Mouse (Mus musculus): ENCODE measurements around the gene Zcchc24.

Gene Zcchc24

DNA sequence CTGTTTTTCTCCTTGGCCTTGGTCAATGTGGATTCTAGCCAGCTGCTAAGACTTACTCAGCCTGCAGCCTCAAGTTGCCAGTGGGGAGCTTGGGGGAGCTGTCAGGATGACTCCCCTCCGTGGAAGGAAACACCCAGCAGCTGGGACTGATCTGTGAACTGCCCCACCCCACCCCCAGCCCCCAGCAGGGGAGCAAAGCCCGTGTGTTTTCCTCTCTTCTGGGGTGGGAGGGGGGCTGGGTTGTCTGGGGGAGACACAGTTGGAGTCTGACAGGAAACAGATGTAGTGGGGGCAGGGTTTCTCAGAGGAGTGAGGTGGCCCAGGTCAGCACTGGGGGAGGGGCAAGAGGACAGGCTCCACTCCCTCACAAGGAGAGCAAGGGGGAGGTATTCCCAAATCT, 50.4 kb downstream of the Zcchc24 start:
- DNase-seq (ENCODE audit: low read depth, low spot score) = no peak

DNA sequence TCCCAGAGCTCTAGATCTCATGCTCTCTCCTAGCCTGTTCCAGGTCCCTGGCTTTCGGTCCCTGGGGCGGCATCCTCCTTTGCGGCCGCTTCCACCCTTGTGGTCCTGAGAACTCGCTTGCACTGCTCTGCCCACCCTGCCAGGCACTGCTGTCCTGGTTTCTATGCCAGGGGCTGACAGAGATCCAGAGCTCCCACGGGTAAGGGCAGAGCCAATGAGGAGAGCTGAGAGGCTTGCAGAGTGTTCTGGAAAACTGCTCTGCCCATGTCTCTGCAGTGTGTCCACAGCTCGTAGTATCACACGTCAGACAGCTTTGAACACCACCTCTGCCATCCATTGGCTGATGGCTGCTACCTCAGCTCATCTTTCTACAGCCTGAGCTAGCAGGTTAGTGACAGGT, 51.1 kb downstream of the Zcchc24 start:
- no peak for DNase-seq (ENCODE audit: low read depth, low spot score)

DNA sequence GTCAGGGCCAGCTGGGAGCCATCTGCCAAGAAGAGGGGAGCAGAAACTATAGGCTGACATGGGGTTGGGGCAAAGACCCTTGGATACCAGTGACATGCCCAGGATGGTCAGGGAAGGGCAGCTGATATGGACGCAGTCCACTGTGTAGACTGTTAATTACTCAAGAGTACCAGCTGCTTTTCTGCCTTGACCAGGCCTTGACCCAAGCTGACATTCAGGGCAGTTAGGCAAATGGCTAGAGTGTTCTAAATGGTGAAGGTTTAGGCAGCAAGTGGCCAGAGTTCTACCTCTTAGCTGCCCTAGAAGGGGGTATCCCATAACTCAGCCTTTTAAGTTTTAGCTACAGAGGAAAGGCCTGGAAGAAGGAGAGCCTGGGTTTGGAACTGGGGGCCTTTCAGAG, 52.3 kb downstream of the Zcchc24 start:
- no peak for DNase-seq (ENCODE audit: low read depth, low spot score)

DNA sequence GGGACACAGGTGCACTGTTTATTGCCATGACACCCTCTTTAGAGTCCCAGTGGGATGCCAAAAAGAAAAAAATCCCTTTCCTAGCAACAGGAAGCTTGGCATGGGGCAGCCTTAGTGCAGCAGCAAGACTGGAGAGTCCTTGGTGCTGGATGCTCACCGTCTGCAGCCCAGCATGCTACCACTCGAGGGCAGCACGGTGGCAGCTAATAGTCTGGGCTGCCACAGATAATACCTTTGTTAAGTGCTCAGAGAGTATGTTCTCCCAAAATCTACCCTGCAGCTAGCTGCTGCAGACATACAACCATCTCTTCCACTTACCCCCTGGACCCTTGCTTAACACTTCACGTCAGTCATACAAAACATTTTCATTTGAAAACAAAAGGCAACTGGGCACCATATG, 55.4 kb downstream of the Zcchc24 start:
- DNase-seq (ENCODE audit: low read depth, low spot score) = no peak

DNA sequence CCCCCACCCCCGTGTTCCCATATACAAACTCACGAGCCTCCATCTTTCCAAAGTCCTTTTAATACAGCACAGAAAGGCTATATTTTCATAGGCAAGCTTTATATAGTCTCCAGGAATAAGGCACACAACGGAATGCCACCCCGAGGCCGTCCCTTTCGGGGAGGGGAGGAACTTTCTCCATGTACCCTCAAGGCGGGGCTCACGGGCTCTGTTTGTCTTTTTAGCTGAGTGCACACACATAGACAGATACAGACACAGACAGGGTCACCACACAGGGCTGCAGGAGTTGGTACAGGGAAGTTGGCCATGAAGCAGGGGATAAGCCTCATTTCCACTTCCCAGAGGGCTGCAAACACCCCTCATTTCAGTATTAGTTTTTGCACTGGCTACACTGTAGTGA, 57.2 kb downstream of the Zcchc24 start:
- no peak for DNase-seq (ENCODE audit: low read depth, low spot score)

DNA sequence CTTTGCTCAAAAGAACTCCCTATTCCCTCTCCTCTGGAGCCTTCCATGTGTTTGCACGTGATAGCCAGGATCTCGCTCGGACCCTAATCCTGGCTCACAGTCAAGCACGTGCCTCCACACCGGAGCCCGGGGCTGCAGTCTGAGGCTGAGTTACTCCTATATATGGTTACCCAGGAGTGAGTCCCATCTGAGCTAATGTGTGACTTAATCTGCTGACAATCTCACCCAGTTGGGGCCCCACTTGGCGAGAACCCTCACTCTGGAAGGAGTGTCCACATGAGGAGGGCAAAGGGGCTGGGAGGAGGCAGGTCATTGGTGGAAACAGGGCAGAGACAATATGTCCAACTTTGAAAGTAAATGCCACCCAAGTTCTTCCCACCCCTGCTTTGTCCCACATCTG, 57.7 kb downstream of the Zcchc24 start:
- DNase-seq (ENCODE audit: low read depth, low spot score) = no peak

DNA sequence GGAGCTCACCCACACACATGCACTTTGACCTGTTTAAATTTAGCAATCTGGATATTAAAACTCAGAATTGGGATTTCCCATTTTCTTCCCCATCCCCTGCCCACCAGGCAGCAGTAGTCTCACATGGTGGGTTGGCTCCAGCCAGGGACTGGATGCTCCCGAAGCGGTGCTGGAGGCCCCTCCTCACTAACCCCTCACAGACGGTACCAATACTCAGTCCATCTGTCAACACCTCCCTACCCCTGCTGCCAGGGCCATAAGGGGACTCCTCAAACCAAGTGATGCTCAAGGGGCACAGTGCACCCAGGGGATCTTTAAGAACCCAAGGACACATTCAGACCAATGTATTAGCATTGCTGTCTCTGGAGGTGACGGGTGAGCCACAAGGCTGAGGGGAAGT, 58.2 kb downstream of the Zcchc24 start:
- no peak for DNase-seq (ENCODE audit: low read depth, low spot score)

DNA sequence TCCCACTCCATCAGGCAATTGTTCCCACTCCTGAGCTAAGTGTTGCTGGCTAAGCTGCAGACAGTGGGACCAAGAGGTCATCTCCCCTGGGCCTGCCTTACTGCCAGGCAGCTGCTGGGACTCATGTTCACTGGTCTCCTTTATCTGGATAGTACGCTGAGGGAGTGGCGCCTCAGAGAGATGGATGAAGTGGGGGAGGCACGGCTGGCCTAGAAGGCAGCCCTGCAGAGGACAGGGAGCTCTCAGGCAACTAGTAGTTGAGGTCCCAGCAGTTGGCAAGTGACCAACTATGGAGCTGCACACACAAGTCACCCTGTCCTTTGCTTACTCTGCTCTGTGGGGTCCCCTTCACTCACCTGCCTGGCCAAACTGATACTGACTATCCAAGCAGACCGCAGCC, 58.8 kb downstream of the Zcchc24 start:
- no peak for DNase-seq (ENCODE audit: low read depth, low spot score)

DNA sequence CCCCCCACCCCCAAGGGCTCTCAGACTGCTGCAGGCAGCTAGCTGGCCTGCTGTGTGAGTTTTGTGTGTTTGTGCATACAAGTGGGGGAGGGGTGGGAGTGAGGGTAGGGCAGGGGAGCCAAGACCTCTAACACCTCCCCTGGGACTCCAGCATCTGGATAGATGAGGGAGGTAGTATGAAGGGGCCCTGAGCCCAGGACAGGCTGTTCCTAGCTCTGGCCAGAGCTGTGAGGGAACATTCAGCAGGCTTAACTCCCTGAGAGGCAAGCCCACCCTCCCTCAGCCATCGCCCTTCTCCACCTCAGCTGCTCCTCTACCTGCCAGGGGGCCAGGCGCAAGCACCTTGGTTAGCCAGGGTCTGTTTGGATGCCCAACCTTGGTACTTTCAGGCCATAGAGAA, 59.9 kb downstream of the Zcchc24 start:
- no peak for DNase-seq (ENCODE audit: low read depth, low spot score)

DNA sequence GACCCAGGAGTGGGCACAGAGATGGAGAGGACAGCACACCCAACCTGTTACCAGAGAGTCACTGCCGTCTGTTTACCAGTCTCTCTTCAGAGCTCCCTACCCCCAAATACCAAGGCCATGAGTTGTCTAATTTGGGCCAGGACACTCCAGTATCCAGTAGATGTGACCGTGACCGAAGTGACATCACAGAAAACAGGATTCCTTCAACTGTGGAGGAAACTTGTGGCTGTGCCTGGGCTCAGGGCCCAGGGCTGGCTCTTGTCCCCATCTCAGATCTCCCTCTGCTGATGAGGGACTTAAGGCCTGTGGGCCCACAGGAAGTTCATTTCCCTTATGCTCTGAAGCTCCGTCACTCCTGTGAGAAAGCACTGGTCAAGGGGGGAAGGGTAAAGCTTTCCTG, 60.4 kb downstream of the Zcchc24 start:
- DNase-seq (ENCODE audit: low read depth, low spot score) = no peak

DNA sequence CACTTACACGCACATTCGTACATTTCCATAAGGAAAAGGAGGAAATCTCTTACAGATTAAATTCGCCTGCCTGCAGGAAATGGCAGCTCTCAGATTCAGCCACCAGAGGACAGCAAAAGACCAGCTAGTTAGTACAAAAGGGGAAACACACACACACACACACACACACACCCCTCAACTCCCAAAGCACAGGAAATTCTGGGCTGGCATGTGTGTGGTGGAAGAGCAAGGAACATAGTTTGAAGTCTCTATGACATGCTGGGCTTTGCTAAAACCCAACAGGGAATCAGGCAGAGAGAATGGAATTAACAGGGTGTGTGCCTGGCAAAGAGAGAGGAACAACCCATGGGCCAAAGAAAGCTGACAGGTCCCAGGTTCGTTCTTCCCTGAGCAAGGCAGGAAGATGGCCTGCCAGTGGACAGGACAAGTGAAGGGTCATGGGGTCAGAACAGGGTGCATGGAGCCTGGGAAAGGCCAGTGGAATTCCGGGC, 61.1 kb downstream of the Zcchc24 start:
- no peak for DNase-seq (ENCODE audit: low read depth, low spot score)

DNA sequence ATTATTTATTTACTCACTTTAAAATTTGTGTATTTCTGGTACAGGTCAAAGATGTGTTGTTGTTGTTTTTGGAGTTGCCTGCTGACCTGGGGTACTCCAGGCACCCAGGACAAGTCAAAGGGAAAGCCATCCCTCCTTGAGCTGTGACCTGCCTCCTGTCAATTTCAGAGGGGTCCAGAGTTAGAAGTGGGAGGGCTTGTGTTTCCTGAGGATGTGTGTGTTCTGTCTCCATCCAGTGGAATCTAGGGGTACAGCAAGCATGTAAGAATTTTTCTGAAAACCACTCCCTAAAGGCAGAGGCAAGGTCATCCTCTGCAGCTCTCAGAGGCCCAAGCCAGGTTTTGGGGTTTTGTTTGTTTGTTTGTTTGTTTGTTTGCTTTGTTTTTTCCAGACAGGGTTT, 66.9 kb downstream of the Zcchc24 start:
- DNase-seq (ENCODE audit: low read depth, low spot score) = no peak

DNA sequence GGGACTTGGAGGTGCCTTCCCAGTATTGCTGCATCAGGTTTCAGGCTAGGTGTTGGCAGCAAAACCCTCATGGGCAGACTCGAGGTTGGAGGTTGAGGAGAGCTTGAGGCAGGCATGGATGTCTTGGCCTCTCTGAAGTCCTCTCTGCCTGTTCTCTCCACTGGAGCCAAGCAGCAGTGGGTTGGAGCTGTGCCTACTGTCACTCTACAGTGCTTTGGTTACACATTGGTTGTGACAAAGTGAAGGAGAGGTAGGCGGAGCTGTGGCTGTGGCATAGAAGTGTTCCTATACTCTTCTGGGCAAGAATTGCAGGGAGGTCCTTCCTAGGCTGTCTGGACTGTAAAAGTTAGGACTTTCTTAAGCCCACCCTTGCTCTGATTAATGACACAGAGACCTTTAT, 72.5 kb downstream of the Zcchc24 start:
- DNase-seq (ENCODE audit: low read depth, low spot score) = no peak

DNA sequence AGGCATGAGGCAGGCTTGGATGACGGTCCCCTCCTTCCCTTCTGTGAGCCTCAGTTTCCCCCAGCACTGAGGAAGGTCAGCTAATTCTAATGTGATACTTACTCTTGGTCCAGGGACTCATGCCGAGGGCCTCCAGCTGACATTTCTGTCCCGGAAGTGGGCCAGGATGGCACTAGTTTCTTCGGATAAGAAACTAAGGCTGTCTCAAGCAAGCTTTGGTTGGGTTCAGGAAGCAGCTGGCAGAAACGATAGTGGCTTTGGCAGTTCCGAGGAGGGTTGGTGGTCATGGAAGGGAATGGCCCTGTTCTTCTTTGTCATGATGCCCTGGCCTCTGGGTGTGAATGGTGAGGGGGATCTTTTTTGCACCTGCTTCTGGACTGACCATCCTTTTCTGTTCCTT, 73.8 kb downstream of the Zcchc24 start:
- DNase-seq (ENCODE audit: low read depth, low spot score) = no peak

DNA sequence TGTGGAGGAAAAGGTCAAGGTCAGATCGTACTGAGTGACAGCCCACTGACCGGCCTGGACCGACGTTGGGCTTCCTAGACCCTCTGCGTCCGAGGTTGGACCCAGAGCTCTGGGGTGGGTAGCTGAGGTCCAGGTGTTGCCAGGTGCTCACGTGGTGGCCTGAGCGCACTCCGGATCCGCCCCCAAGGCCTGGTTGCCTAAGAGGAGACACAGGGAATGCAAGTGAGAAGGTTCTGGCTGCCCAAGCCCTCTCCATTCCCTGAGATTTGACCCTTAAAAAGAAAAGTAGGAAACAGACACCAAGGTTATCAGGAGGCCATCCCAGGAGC, 74.3 kb downstream of the Zcchc24 start:
- DNase-seq (ENCODE audit: low read depth, low spot score) = no peak

DNA sequence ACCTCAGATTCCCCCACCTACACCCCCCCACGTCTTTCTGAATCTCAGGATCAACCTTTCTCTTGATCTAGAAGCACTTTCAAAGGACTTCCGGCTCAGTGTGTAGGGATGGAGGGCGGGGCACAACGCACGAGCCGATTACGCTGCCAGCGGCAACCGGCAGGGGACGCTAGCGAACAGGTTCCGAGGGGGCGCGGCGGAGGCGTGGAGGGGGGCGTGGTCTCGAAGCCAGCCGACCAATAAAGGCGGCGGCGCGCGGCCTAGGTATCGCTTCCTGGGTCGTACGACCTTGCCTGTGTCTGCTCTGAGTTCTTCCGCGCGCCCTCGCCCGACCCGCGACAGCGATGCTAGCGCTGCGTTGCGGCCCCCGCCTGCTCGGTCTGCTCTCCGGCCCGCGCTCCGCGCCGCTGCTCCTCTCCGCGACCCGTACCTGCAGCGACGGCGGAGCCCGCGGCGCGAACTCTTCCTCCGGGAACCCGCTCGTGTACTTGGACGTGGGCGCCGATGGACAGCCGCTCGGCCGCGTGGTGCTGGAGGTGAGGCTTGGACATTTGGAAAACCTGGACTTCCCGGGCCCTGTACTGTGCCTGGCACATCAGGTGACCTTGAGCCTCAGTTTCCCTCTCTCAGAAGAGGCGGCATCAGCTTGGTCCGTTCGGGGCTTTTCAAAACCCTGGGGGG, 74.8 kb downstream of the Zcchc24 start, which contains the start of gene Ppif:
Gene Ppif (plus strand): TSS at position 267 of the 681 bp plus-strand sequence.
- peak; percentile 85 for DNase-seq (ENCODE audit: low read depth, low spot score)

DNA sequence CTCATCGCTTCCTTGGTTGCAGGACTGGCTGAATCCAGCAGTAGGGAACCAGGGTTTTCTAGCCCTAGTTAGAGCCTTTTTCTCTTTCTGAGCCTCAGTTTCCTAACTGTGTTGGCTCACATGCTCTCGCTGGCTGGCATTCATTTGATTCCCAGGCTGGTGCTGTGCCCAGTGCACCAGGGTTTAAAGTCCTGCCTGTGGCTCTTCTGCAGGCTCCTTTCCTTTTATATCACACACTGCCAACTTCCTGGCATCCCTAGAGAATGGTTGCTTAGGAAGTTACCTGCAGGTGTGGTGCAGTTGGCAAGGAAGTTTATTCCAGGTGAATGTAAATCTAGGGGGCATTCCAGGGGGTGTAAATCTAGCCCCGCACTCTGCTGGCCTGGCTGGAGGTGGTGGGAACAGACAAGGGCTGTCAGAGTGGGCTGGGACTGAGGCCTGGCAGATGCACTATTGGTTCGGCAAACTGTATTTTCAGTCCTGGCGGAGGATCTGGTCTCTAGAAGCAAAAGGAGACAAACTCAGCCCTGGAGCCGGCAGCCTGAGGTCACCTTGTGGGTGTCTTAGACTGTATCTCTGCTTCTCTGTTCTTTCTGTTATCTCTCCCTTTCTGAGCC, 75.5 kb downstream of the Zcchc24 start:
- DNase-seq (ENCODE audit: low read depth, low spot score) = no peak

DNA sequence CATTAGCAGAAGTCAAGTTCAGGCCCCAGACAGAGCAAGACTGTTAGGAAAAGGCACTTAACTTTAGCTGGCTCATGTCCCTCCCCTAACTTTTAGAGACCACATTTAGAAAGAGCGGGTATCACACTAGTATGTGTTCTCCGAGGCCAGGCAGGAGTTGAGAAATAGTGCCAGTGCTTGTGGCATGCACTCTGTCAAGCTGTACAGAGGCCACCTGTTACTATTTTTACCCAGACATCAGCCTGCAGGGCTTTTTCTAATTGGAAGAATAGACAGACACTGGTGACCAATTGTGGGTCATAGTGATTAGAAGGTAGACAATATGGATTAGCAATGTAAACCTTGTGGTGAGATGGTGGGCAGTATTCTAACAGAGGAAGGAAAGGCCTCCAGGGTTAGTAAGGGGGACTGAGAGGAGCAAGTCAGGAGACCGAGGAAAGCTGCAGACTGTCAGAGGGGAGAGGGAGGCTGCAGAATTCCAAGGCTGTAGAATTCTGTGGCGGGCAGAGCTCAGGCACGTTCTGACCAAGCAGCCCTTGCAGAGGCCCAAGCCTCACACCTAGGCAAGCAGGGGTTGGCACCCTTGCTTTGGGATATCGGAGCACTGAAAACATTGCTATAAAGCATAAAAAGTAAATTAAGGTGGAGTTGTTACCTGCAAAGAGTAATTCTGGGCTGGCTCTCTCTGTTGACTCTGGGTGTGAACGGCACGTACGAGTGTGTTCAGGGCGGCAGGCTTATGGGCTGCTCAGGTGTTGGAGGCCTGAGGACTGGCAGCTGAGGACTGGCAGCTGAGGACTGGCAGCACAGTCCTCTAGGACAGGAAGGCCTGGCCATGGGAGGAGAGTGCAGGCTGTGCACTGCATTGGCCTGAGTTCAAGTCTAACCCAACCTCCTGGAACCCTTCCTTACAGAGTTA, 81.6 kb downstream of the Zcchc24 start:
- DNase-seq (ENCODE audit: low read depth, low spot score) = no peak

DNA sequence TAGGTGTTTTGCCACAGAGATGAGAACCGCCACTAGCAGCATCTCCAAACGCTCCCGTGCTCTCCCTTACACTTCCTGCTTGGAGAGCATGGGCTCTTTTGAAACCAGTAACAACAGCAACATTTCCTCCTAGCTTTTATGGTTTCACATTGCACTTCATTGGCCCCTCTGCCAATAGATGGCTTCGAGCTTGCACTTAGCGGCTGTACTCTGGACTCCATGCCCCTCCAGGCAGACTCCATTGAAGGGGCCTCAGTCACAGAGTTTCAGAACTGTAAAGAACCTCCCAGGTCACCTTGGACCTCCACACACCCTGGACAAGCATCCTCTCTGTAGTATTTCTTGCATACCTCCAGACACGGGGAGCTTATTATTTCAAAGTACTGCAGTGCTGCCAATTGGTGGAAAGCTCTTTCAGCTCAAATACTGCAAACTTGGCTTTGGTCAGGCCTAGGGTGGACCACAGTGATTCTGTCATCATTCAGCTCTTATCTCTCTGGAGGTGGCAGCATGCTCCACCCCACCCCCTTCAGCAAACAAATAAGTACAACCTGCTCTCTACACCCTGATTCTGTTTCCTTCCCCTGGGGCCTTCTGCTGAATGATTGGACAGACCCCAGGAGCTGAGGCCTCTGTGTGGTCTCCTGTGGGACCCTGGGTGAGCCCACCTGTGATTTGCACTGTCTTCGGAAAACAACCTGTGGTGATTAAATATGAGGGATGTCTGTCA, 82.5 kb downstream of the Zcchc24 start:
- DNase-seq (ENCODE audit: low read depth, low spot score) = no peak

DNA sequence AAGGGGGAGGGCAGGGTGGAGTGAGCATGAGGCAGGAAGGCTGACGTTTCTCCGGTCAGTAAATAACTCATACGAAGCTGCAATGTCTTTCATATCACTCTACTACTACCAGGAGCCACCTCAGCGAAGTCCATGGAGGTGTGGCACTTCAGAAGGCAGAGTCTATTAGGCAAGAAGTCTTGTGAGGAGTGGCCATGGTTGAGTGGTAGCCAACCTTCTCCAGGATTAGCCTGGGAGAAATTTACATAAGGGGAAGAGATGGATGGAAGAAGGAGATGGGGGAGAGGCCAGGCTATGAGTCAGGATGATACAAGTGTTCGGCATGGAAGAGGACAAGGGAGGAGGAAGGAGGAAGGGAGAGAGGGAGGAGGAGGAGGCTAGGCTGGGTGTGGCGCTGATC, 86.8 kb downstream of the Zcchc24 start:
- DNase-seq (ENCODE audit: low read depth, low spot score) = no peak

DNA sequence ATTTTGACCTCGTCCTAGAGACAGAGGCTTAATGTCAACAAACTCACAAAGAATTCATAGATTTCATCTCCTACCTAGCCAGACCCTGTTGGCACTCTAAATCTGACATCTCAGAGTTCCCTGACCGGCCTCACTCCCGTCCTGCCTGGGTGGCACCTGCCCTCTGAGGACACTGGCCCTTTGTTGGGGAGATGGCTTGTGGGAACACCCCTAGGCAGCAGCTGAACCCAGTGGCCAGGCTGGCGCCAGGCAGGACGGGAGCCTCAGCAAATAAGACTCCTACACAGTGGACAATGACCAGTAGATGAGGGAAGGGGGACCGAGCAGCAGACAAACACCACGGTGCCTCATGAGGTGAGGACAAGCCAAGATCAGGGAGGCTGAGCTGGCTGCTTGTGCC, 89.2 kb downstream of the Zcchc24 start:
- no peak for DNase-seq (ENCODE audit: low read depth, low spot score)

DNA sequence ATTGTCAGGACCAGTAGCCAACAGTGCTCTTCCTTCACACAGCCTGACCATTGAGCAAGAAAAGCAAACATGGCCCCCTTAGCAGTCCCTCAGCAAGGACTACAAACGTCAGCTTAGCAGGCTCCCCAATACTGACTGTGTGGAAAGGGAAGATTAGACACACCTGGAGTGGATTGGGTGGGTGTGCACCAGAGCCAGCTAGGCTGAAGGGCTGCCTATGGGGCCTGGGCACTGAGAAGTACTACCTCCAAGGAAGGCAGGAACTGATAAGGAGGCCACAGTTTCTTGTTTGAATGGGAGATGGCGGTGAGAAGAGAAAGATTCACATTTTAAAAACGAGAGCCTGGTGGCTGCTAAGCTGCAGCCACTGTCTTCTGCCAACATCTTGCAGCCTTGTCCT, 101.3 kb downstream of the Zcchc24 start:
- no peak for DNase-seq (ENCODE audit: low read depth, low spot score)
